Mouse (Mus musculus): ENCODE data around the gene 6330403K07Rik.

DNA sequence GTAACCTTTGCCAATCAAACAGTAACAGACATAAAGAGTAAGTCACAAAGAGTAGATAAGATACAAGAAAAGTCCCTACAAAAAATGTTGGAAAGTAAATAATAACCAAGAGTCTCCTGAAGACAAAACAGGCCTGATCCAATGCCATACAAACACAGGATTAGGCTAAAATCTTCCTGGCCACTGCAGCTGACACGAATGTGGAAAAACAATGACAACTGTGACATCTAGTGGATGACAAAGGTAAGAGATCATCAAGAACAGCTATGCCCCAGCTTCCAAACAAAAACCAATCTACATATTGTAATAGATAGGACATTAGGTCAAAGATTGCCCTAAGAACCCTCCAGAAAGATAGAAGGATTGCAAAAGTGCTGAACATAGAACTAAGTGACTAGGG lies 19.2 kb upstream of the 6330403K07Rik start:
- no peak for TF ChIP-seq MYOG (IDR thresholded peaks at IDR 0.05; ENCODE audit: control insufficient read depth, extremely low read depth, insufficient read length)
- no peak for TF ChIP-seq CTCF (IDR thresholded peaks at IDR 0.05; ENCODE audit: control insufficient read depth, insufficient read depth, insufficient read length)
- no peak for TF ChIP-seq MAX (IDR thresholded peaks at IDR 0.05)
